Mouse (Mus musculus) heart, embryonic 12.5 days (tissue): ENCODE measurements around the gene Ugt1a1. TPM values are rescaled to one million over a fixed set of nuclear protein-coding genes. Genes with fewer than 3 reads are reported as not detected.
"Not testable (repeated sequence)": the region's sequence is repeated elsewhere in the genome, so short reads cannot be mapped to it uniquely, and the experiment has no call there.

Experiments
- ATAC-seq: fragments of 200-750 bp; cut with Nextera tagmentation; 2 replicates; pipeline ENCODE4 v1.8.0; 2017; ENCODE audit warnings: moderate TSS enrichment, moderate library complexity; ENCODE audit not compliant: insufficient number of reproducible peaks, low FRiP score
- H3K27ac ChIP-seq: fragments of 300-500 bp; sonication (generic); 2 replicates; pipeline ENCODE4 v1.5.1; 2016; ENCODE audit warnings: mild to moderate bottlenecking, moderate library complexity; ENCODE audit not compliant: poor library complexity, severe bottlenecking
- H3K27me3 ChIP-seq: fragments of 300-500 bp; sonication (generic); replicated peaks from 2 replicates; pipeline ENCODE4 v1.6.1; 2016; ENCODE audit warnings: mild to moderate bottlenecking, moderate library complexity
- H3K36me3 ChIP-seq: fragments of 300-500 bp; sonication (generic); 2 replicates; pipeline ENCODE4 v1.6.1; 2016; ENCODE audit warnings: mild to moderate bottlenecking, moderate library complexity
- H3K4me1 ChIP-seq: fragments of 300-500 bp; sonication (generic); replicated peaks from 2 replicates; pipeline ENCODE4 v1.6.1; 2016; ENCODE audit warnings: mild to moderate bottlenecking
- H3K4me2 ChIP-seq: fragments of 300-500 bp; sonication (generic); 2 replicates; pipeline ENCODE4 v1.6.1; 2016; ENCODE audit warnings: mild to moderate bottlenecking, moderate library complexity
- H3K4me3 ChIP-seq: fragments of 300-500 bp; sonication (generic); 2 replicates; pipeline ENCODE4 v1.5.1; 2016; ENCODE audit warnings: mild to moderate bottlenecking
- H3K9ac ChIP-seq: fragments of 300-500 bp; sonication (generic); 2 replicates; pipeline ENCODE4 v1.6.1; 2016; ENCODE audit warnings: mild to moderate bottlenecking, moderate library complexity
- H3K9me3 ChIP-seq: fragments of 300-500 bp; sonication (generic); replicated peaks from 2 replicates; pipeline ENCODE4 v1.6.1; 2016; ENCODE audit warnings: mild to moderate bottlenecking, moderate library complexity
- WGBS: fragments of 180-500 bp; shearing (Covaris S2); methylation state at CpG from one replicate; pipeline ENCODE4 v1.1.7; 2016; 5-methylcytosine and 5-hydroxymethylcytosine counted together
- polyA plus RNA-seq: library from polyadenylated mRNA; unstranded; fragments of >200 nt; fragmentation: Nextera tagmentation; extraction: Ambion mirVana; gene quantifications from 2 replicates; pipeline ENCODE4 v1.2.1, GENCODE M21; 2016

Ugt1a1 gene
- 0.22 TPM in 1 of 2 replicates, not detected in the other for polyA plus RNA-seq

- Histone ChIP-seq H3K4me2 (no peak within 1 kb of the TSS), H3K9ac (no peak within 1 kb of the TSS), H3K4me1 (no peaks in the 10 kb centered on the region), H3K4me3 (no peak within 1 kb of the TSS), H3K9me3 (peaks cover 48% of the 10 kb centered on the region), H3K27me3 (no peaks in the 10 kb centered on the region), H3K36me3 (no peaks in the 10 kb centered on the region), H3K27ac (no peak within 1 kb of the TSS)
- WGBS = 60% methylated on average over 8 of the region's 8 CpGs
- ATAC-seq = no peak
Observed at GRCm38 (mm10) chr1:88211812-88212211, at the start of gene Ugt1a1. Ugt1a1 (plus strand) TSS chr1:88211959.

GRCm38 (mm10) chr1:88165711-88166110 lies 46.0 kb upstream of the Ugt1a1 start, which contains the start of gene Ugt1a5:
Ugt1a5 (plus strand) TSS chr1:88166012.
- no peak within 1 kb of the TSS for H3K4me3 ChIP-seq
- H3K4me2 ChIP-seq = no peak within 1 kb of the TSS
- H3K4me1 ChIP-seq = no peaks in the 10 kb centered on the region
- WGBS = 72% methylated on average over 5 of the region's 5 CpGs
- 0 out of 2 replicates have a peak, but pooled peaks cover 3% of the 10 kb centered on the region for H3K9me3 ChIP-seq
- ATAC-seq = no peak
- no peak within 1 kb of the TSS for H3K9ac ChIP-seq
- no peak within 1 kb of the TSS for H3K27ac ChIP-seq
- H3K36me3 ChIP-seq = no peaks in the 10 kb centered on the region
- no peaks in the 10 kb centered on the region for H3K27me3 ChIP-seq

- not testable (repeated sequence) for H3K4me3 ChIP-seq, H3K27me3 ChIP-seq, ATAC-seq, H3K27ac ChIP-seq, H3K9ac ChIP-seq, H3K36me3 ChIP-seq, H3K4me1 ChIP-seq, H3K4me2 ChIP-seq
- 75% methylated on average over 7 of the region's 7 CpGs for WGBS
- H3K9me3 ChIP-seq = peaks cover 23% of the 10 kb centered on the region
Observed at GRCm38 (mm10) chr1:88172190-88172589, 39.6 kb upstream of the Ugt1a1 start.

DNA sequence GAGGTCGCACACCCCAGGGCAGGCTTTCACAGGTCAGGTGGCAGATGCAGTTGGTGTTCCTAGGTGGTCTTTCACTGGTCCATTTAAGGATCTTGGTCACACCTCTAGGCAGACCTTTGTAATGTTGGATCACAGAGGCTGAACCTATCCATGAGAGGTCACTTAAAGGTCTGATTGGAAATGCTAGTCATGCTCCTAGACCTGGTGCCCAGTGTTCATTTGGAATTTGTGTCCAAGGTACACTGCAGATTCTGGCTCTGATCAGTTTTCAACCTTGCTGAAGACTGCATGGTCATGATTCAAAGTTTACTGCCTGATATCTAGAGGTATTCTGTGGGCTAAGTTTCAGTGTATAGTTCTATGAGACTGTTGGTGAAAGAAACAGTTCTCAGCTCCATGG lies 32.1 kb upstream of the Ugt1a1 start:
- 80% methylated on average over 1 of the region's 1 CpGs for WGBS
- H3K9ac ChIP-seq = no peak overlapping the region
- H3K36me3 ChIP-seq = no peaks in the 10 kb centered on the region
- H3K27ac ChIP-seq = no peak overlapping the region
- H3K9me3 ChIP-seq = peaks cover 17% of the 10 kb centered on the region
- no peak overlapping the region for H3K4me3 ChIP-seq
- H3K4me2 ChIP-seq = no peak overlapping the region
- H3K4me1 ChIP-seq = no peaks in the 10 kb centered on the region
- ATAC-seq = no peak
- H3K27me3 ChIP-seq = no peaks in the 10 kb centered on the region

DNA sequence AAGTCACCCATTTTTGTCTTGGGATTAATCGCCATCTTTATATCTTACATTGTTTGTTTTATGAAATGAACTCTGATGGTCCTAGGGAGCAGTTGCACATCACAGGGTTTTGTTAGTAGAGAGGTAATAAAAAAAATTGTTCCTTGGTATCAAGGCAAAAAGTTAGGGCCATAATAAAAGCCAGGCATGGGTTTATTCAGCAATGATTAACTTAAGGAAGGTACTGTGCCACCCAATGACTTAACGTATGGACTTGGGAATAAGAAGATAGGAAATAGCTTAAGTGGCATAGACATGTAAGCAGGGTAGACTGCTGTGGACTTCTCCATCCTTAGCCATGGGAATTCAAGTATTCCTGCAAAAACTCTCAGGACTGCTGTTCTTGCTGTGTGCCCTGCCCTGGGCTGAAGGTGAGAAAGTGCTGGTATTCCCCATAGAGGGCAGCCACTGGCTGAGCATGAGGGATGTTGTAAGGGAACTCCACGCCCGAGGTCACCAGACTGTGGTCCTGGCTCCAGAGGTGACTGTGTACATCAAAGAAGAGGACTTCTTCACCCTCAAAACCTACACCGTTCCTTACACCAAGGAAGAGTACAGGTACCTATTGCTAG lies 25.3 kb upstream of the Ugt1a1 start:
- H3K27me3 ChIP-seq = no peaks in the 10 kb centered on the region
- no peak for ATAC-seq
- H3K4me1 ChIP-seq = no peaks in the 10 kb centered on the region
- no peak overlapping the region for H3K4me3 ChIP-seq
- no peak overlapping the region for H3K9ac ChIP-seq
- no peak overlapping the region for H3K27ac ChIP-seq
- WGBS = 79% methylated on average over 5 of the region's 5 CpGs
- H3K9me3 ChIP-seq = no peaks in the 10 kb centered on the region
- H3K4me2 ChIP-seq = no peak overlapping the region
- H3K36me3 ChIP-seq = no peaks in the 10 kb centered on the region

GRCm38 (mm10) chr1:88192136-88192535 lies 19.6 kb upstream of the Ugt1a1 start:
- H3K9me3 ChIP-seq = no peaks in the 10 kb centered on the region
- no peaks in the 10 kb centered on the region for H3K4me1 ChIP-seq
- no peaks in the 10 kb centered on the region for H3K36me3 ChIP-seq
- no peak overlapping the region for H3K4me3 ChIP-seq
- no peak overlapping the region for H3K4me2 ChIP-seq
- no peak overlapping the region for H3K9ac ChIP-seq
- WGBS = 72% methylated on average over 3 of the region's 3 CpGs
- ATAC-seq = no peak
- H3K27ac ChIP-seq = no peak overlapping the region
- H3K27me3 ChIP-seq = no peaks in the 10 kb centered on the region

DNA sequence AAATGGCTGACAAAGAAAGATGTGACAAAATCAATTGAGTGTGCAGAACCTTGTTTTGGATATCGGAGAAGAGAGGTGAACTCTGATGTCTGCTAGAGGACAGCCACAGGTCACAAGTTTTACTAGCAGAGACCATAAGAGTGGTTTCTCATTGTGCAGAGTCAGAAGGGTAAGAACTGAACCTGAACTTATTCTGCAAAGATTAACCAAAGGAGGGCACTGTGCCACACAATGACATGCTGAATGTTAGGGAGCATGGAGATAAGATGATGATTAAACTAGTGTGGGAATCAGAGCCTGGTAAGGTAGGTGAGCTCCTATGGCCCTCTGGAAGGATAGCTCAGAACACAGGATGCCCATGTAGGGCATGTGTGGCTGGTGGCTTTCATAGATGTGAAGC lies 16.1 kb upstream of the Ugt1a1 start:
- Histone ChIP-seq H3K9ac (no peak overlapping the region), H3K4me2 (no peak overlapping the region), H3K9me3 (no peaks in the 10 kb centered on the region), H3K27me3 (no peaks in the 10 kb centered on the region), H3K4me1 (no peaks in the 10 kb centered on the region), H3K4me3 (no peak overlapping the region), H3K27ac (no peak overlapping the region), H3K36me3 (no peaks in the 10 kb centered on the region)
- ATAC-seq = no peak
- 89% methylated on average over 1 of the region's 1 CpGs for WGBS

DNA sequence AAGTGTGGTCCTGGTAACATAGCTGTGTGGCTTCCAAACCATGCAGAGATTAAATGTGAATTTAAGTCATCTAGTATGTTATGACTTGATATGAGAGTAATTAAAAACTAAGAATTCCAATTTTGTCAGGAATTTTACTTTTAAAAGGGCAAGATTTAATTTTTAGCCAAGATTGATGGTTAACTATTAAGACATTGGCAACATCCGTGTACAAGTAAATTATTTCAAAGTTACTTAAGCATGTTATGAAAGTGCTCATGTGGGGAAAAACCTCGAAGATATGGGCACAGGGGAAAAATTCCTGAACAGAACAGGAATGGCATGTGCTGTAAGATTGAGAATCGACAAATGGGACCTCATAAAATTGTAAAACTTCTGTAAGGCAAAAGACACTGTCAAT lies 14.3 kb upstream of the Ugt1a1 start:
- no peak for ATAC-seq
- WGBS = 69% methylated on average over 3 of the region's 3 CpGs
- Histone ChIP-seq H3K4me2 (no peak overlapping the region), H3K27ac (no peak overlapping the region), H3K36me3 (no peaks in the 10 kb centered on the region), H3K4me3 (no peak overlapping the region), H3K27me3 (no peaks in the 10 kb centered on the region; the same call in 1 of the 2 replicates), H3K9ac (no peak overlapping the region), H3K4me1 (no peaks in the 10 kb centered on the region), H3K9me3 (no peaks in the 10 kb centered on the region)

- H3K4me2 ChIP-seq = no peak overlapping the region
- no peak overlapping the region for H3K9ac ChIP-seq
Observed at GRCm38 (mm10) chr1:88199996-88200395, 11.8 kb upstream of the Ugt1a1 start.

DNA sequence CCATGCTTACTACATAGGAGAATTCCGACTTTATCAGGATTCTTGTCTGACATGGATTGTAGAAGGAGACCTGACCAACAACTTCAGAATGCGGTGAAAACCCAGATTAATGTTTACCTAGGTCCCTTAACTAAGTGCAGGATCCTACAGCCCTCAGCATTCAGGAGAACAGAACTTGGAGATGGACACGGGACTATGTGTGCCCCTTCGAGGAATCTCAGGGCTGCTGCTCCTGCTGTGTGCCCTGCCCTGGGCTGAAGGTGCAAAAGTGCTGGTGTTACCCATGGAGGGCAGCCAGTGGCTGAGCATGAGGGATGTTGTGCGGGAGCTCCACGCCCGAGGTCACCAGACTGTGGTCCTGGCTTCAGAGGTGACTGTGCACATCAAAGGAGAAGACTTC lies 11.3 kb upstream of the Ugt1a1 start, which contains the start of gene Ugt1a2:
Gene Ugt1a2 (plus strand): TSS at position 146 of the 400 bp plus-strand sequence.
- Histone ChIP-seq H3K9ac (no peak within 1 kb of the TSS), H3K9me3 (no peaks in the 10 kb centered on the region; the same call in 1 of the 2 replicates), H3K36me3 (no peaks in the 10 kb centered on the region), H3K27ac (no peak within 1 kb of the TSS), H3K27me3 (no peaks in the 10 kb centered on the region; the same call in 1 of the 2 replicates), H3K4me3 (no peak within 1 kb of the TSS), H3K4me1 (no peaks in the 10 kb centered on the region), H3K4me2 (no peak within 1 kb of the TSS)
- WGBS = 79% methylated on average over 7 of the region's 7 CpGs
- no peak for ATAC-seq

More at GRCm38 (mm10) chr1:88199996-88200395, 11.8 kb upstream of the Ugt1a1 start:
- no peaks in the 10 kb centered on the region; the same call in 1 of the 2 replicates for H3K9me3 ChIP-seq
- WGBS = 80% methylated on average over 2 of the region's 2 CpGs
- H3K36me3 ChIP-seq = no peaks in the 10 kb centered on the region
- H3K27ac ChIP-seq = no peak overlapping the region
- no peaks in the 10 kb centered on the region; the same call in 1 of the 2 replicates for H3K27me3 ChIP-seq
- H3K4me1 ChIP-seq = no peaks in the 10 kb centered on the region
- ATAC-seq = no peak
- no peak overlapping the region for H3K4me3 ChIP-seq

DNA sequence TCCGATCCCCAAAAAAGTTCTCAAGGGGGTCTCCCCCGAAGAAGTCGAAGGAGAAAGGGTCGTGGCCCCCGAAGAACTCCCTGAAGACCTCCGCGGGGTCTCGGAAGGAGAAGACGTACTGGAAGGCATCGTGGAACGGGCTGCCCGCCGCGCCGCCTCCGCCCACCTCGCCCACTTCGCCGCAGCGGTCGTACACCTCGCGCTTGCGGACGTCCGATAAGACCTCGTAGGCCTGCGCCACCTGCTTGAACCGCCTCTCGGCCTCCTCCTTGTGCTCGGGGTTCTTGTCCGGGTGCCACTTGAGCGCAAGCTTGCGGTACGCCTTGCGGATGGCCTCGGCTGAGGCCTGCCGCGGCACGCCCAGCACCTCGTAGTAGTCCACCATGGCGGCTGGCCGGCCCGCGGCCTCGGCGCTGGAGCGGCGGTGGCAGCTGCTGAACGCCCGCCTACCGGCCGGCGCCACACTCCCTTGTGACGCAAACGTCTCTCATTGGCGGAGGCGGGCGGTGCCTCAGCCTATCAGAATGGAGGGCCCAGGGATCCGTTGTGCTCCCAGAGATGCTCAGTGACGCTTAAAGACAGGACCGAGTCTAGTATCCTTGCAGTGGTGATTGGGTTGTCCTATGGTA lies 6.4 kb upstream of the Ugt1a1 start, which contains the start of gene Dnajb3:
Gene Dnajb3 (minus strand): TSS at position 489 of the 629 bp plus-strand sequence.
- Histone ChIP-seq H3K9ac (peak within 1 kb of the TSS; percentile 69), H3K4me2 (peak within 1 kb of the TSS; percentile 77), H3K4me1 (no peaks in the 10 kb centered on the region), H3K27ac (no peak within 1 kb of the TSS), H3K9me3 (peaks cover 2% of the 10 kb centered on the region; the same call in 1 of the 2 replicates), H3K4me3 (peak within 1 kb of the TSS; percentile 52), H3K36me3 (no peaks in the 10 kb centered on the region), H3K27me3 (peaks cover 3% of the 10 kb centered on the region; the same call in 1 of the 2 replicates)
- peak; percentile 96 for ATAC-seq
- WGBS = 4% methylated on average over 62 of the region's 62 CpGs
